Mouse (Mus musculus) forebrain, embryonic 16.5 days (tissue): Measurements from ENCODE around the gene Sik3. TPM values are rescaled to one million over a fixed set of nuclear protein-coding genes. Genes with fewer than 3 reads are reported as not detected.

Source experiments
- ATAC-seq: fragments of 200-750 bp; cut with Nextera tagmentation; 2 replicates; pipeline ENCODE4 v1.8.0; 2017; ENCODE audit warnings: mild to moderate bottlenecking, moderate library complexity
- H3K27ac ChIP-seq: fragments of 300-500 bp; sonication (generic); 2 replicates; pipeline ENCODE4 v1.5.1; 2014; ENCODE audit warnings: low read length, control low read depth
- H3K27me3 ChIP-seq: fragments of 300-500 bp; sonication (generic); replicated peaks from 2 replicates; pipeline ENCODE4 v1.6.1; 2014; ENCODE audit warnings: low read length; ENCODE audit not compliant: control insufficient read depth, insufficient read depth
- H3K36me3 ChIP-seq: fragments of 300-500 bp; sonication (generic); 2 replicates; pipeline ENCODE4 v1.6.1; 2014; ENCODE audit not compliant: control insufficient read depth, insufficient read depth
- H3K4me1 ChIP-seq: fragments of 300-500 bp; sonication (generic); replicated peaks from 2 replicates; pipeline ENCODE4 v1.6.1; 2014; ENCODE audit warnings: low read length; ENCODE audit not compliant: control insufficient read depth, insufficient read depth
- H3K4me2 ChIP-seq: fragments of 300-500 bp; sonication (generic); 2 replicates; pipeline ENCODE4 v1.6.1; 2014; ENCODE audit warnings: mild to moderate bottlenecking, low read length, control low read depth
- H3K4me3 ChIP-seq: fragments of 300-500 bp; sonication (generic); replicated peaks from 2 replicates; pipeline ENCODE4 v1.5.1; 2014; ENCODE audit warnings: mild to moderate bottlenecking, low read length, control low read depth
- H3K9ac ChIP-seq: fragments of 300-500 bp; sonication (generic); replicated peaks from 2 replicates; pipeline ENCODE4 v1.6.1; 2014; ENCODE audit warnings: low read depth, low read length, control low read depth
- H3K9me3 ChIP-seq: fragments of 300-500 bp; sonication (generic); 2 replicates; pipeline ENCODE4 v1.6.1; 2016; ENCODE audit warnings: low read length; ENCODE audit not compliant: control insufficient read depth
- WGBS: fragments of 180-500 bp; shearing (Covaris S2); extraction: QIAGEN DNeasy Blood & Tissue Kit; methylation state at CpG from one replicate; pipeline ENCODE4 v1.1.7; 2014; 5-methylcytosine and 5-hydroxymethylcytosine counted together
- polyA plus RNA-seq: library from polyadenylated mRNA; unstranded; fragments of >200 nt; fragmentation: Nextera tagmentation; extraction: Ambion mirVana; gene quantifications from 2 replicates; pipeline ENCODE4 v1.2.1, GENCODE M21; 2015

The Sik3 gene
- polyA plus RNA-seq, 1 experiment from 2014 or later = 5.3 TPM

- 1% methylated on average over 5 of the region's 5 CpGs for WGBS
- ATAC-seq = no peak
Measured at GRCm38 (mm10) chr9:46013616-46014015, 996 bp downstream of the Sik3 start.

GRCm38 (mm10) chr9:46014251-46014681, 1.6 kb downstream of the Sik3 start:
- Histone ChIP-seq H3K9me3 (no peaks in the 10 kb centered on the region), H3K4me3 (peak overlapping the region; percentile 31), H3K4me1 (peaks cover 40% of the 10 kb centered on the region), H3K27me3 (no peaks in the 10 kb centered on the region), H3K4me2 (peak overlapping the region; percentile 54), H3K36me3 (no peaks in the 10 kb centered on the region), H3K27ac (no peak overlapping the region), H3K9ac (0 out of 2 replicates have a peak overlapping the region, but pooled peaks have one; percentile 5)
- no peak for ATAC-seq
- WGBS = 4% methylated on average over 10 of the region's 10 CpGs

More at GRCm38 (mm10) chr9:46013616-46014015, 996 bp downstream of the Sik3 start:
- Histone ChIP-seq H3K27me3 (no peaks in the 10 kb centered on the region), H3K9me3 (no peaks in the 10 kb centered on the region), H3K4me2 (peak overlapping the region; percentile 54), H3K9ac (peak overlapping the region; percentile 97), H3K4me1 (peaks cover 40% of the 10 kb centered on the region), H3K27ac (no peak overlapping the region), H3K36me3 (no peaks in the 10 kb centered on the region), H3K4me3 (peak overlapping the region; percentile 100)

GRCm38 (mm10) chr9:46015081-46015551, 2.5 kb downstream of the Sik3 start:
- H3K27ac ChIP-seq = peak overlapping the region; percentile 46; the same call in 1 of the 2 replicates
- H3K9ac ChIP-seq = no peak overlapping the region
- ATAC-seq = no peak
- peaks cover 40% of the 10 kb centered on the region for H3K4me1 ChIP-seq
- H3K9me3 ChIP-seq = no peaks in the 10 kb centered on the region
- H3K4me2 ChIP-seq = peak overlapping the region; percentile 42
- 16% methylated on average over 8 of the region's 8 CpGs for WGBS
- no peaks in the 10 kb centered on the region for H3K36me3 ChIP-seq
- 0 out of 2 replicates have a peak overlapping the region, but pooled peaks have one; percentile 7 for H3K4me3 ChIP-seq
- H3K27me3 ChIP-seq = no peaks in the 10 kb centered on the region

GRCm38 (mm10) chr9:46015831-46016230, 3.2 kb downstream of the Sik3 start:
- H3K9me3 ChIP-seq = no peaks in the 10 kb centered on the region
- peaks cover 40% of the 10 kb centered on the region for H3K4me1 ChIP-seq
- H3K4me2 ChIP-seq = peak overlapping the region; percentile 42
- H3K4me3 ChIP-seq = no peak overlapping the region
- H3K27me3 ChIP-seq = no peaks in the 10 kb centered on the region
- no peak overlapping the region for H3K27ac ChIP-seq
- WGBS = 6% methylated on average over 9 of the region's 9 CpGs
- no peak overlapping the region for H3K9ac ChIP-seq
- ATAC-seq = no peak
- H3K36me3 ChIP-seq = no peaks in the 10 kb centered on the region

- Histone ChIP-seq H3K4me2 (no peak overlapping the region), H3K4me1 (peaks cover 39% of the 10 kb centered on the region), H3K27me3 (no peaks in the 10 kb centered on the region), H3K36me3 (no peaks in the 10 kb centered on the region), H3K27ac (no peak overlapping the region), H3K9ac (no peak overlapping the region), H3K4me3 (no peak overlapping the region), H3K9me3 (no peaks in the 10 kb centered on the region)
- WGBS = 47% methylated on average over 4 of the region's 4 CpGs
- ATAC-seq = no peak
Measured at GRCm38 (mm10) chr9:46016417-46016816, 3.8 kb downstream of the Sik3 start.

- Histone ChIP-seq H3K27me3 (no peaks in the 10 kb centered on the region), H3K27ac (no peak overlapping the region), H3K9me3 (no peaks in the 10 kb centered on the region), H3K4me1 (peaks cover 30% of the 10 kb centered on the region), H3K9ac (no peak overlapping the region), H3K4me3 (no peak overlapping the region), H3K4me2 (no peak overlapping the region), H3K36me3 (no peaks in the 10 kb centered on the region)
- WGBS = 87% methylated on average over 6 of the region's 6 CpGs
- no peak for ATAC-seq
Measured at GRCm38 (mm10) chr9:46018316-46018715, 5.7 kb downstream of the Sik3 start.

- H3K36me3 ChIP-seq = no peaks in the 10 kb centered on the region
- H3K4me3 ChIP-seq = no peak overlapping the region
- H3K9ac ChIP-seq = no peak overlapping the region
- peaks cover 15% of the 10 kb centered on the region for H3K4me1 ChIP-seq
- H3K27me3 ChIP-seq = no peaks in the 10 kb centered on the region
- H3K27ac ChIP-seq = no peak overlapping the region
- no peak for ATAC-seq
- WGBS = 91% methylated on average over 6 of the region's 6 CpGs
- no peaks in the 10 kb centered on the region for H3K9me3 ChIP-seq
- H3K4me2 ChIP-seq = no peak overlapping the region
Measured at GRCm38 (mm10) chr9:46019975-46020374, 7.4 kb downstream of the Sik3 start.

- ATAC-seq = no peak
- Histone ChIP-seq H3K9me3 (no peaks in the 10 kb centered on the region), H3K36me3 (no peaks in the 10 kb centered on the region), H3K27me3 (no peaks in the 10 kb centered on the region), H3K4me2 (no peak overlapping the region), H3K4me1 (peaks cover 5% of the 10 kb centered on the region; the same call in 1 of the 2 replicates), H3K27ac (no peak overlapping the region), H3K9ac (no peak overlapping the region), H3K4me3 (no peak overlapping the region)
- 92% methylated on average over 11 of the region's 11 CpGs for WGBS
Measured at GRCm38 (mm10) chr9:46023591-46023990, 11.0 kb downstream of the Sik3 start.

- Histone ChIP-seq H3K27ac (no peak overlapping the region), H3K36me3 (no peaks in the 10 kb centered on the region), H3K4me1 (peaks cover 5% of the 10 kb centered on the region; the same call in 1 of the 2 replicates), H3K9me3 (no peaks in the 10 kb centered on the region), H3K9ac (no peak overlapping the region), H3K4me2 (no peak overlapping the region), H3K4me3 (no peak overlapping the region), H3K27me3 (no peaks in the 10 kb centered on the region)
- 76% methylated on average over 9 of the region's 9 CpGs for WGBS
- ATAC-seq = no peak
Measured at GRCm38 (mm10) chr9:46026058-46026849, 13.6 kb downstream of the Sik3 start.
